Mouse (Mus musculus) liver, embryonic 11.5 days (tissue): ENCODE measurements at regions not wholly inside any gene's neighbourhood (a gene's known extent, or its start where the extent isn't known, plus 50 kb on each side); places are given as distances from the start of the nearest gene placed in this dataset. TPM values are rescaled to one million over a fixed set of nuclear protein-coding genes. Genes with fewer than 3 reads are reported as not detected.

Experiments used
- ATAC-seq: fragments of 200-750 bp; cut with Nextera tagmentation; replicated peaks from 2 replicates; pipeline ENCODE4 v1.8.0; 2017; ENCODE audit warnings: moderate number of reproducible peaks, mild to moderate bottlenecking, moderate TSS enrichment, moderate library complexity; ENCODE audit not compliant: low FRiP score
- DNase-seq: peaks from one replicate; pipeline ENCODE4 v3.0.0-alpha.2; 2017; ENCODE audit warnings: low spot score
- H3K27ac ChIP-seq: fragments of 300-500 bp; sonication (generic); 2 replicates; pipeline ENCODE4 v1.5.1; 2014; ENCODE audit warnings: mild to moderate bottlenecking, low read depth, low read length, control low read depth
- H3K27me3 ChIP-seq: fragments of 300-500 bp; sonication (generic); replicated peaks from 2 replicates; pipeline ENCODE4 v1.6.1; 2014; ENCODE audit warnings: low read length, mixed read lengths; ENCODE audit not compliant: control insufficient read depth, insufficient read depth
- H3K36me3 ChIP-seq: fragments of 300-500 bp; sonication (generic); 2 replicates; pipeline ENCODE4 v1.6.1; 2014; ENCODE audit warnings: mild to moderate bottlenecking, low read length, moderate library complexity, mixed read lengths; ENCODE audit not compliant: control insufficient read depth, insufficient read depth
- H3K4me1 ChIP-seq: fragments of 300-500 bp; sonication (generic); replicated peaks from 2 replicates; pipeline ENCODE4 v1.6.1; 2014; ENCODE audit warnings: low read length, mixed read lengths; ENCODE audit not compliant: control insufficient read depth, insufficient read depth
- H3K4me2 ChIP-seq: fragments of 300-500 bp; sonication (generic); 2 replicates; pipeline ENCODE4 v1.6.1; 2014; ENCODE audit warnings: mild to moderate bottlenecking, control low read depth, moderate library complexity
- H3K4me3 ChIP-seq: fragments of 300-500 bp; sonication (generic); 2 replicates; pipeline ENCODE4 v1.5.1; 2014; ENCODE audit warnings: low read depth, low read length, control low read depth
- H3K9ac ChIP-seq: fragments of 300-500 bp; sonication (generic); 2 replicates; pipeline ENCODE4 v1.6.1; 2014; ENCODE audit warnings: low read depth, low read length, control low read depth
- H3K9me3 ChIP-seq: fragments of 300-500 bp; sonication (generic); 2 replicates; pipeline ENCODE4 v1.6.1; 2016; ENCODE audit warnings: low read length, inconsistent platforms, mixed read lengths; ENCODE audit not compliant: control insufficient read depth
- WGBS: fragments of 180-500 bp; shearing (Covaris S2); extraction: QIAGEN DNeasy Blood & Tissue Kit; methylation state at CpG from one replicate; pipeline ENCODE4 v1.1.7; 2014; 5-methylcytosine and 5-hydroxymethylcytosine counted together
- microRNA-seq: library from miRNA; unstranded; fragments of <30 nt; microRNA quantifications from one replicate; pipeline ENCODE4, GENCODE M21; 2017; ENCODE audit warnings: borderline number of aligned reads

- H3K4me1 ChIP-seq: no peaks in the 10 kb centered on the region
- no peaks in the 10 kb centered on the region for H3K27me3 ChIP-seq
- DNase-seq (no peak), ATAC-seq (peak; percentile 40)
- 13% methylated on average over 7 of the region's 7 CpGs for WGBS
- no peak overlapping the region for H3K4me3 ChIP-seq
- no peak overlapping the region for H3K9ac ChIP-seq
- H3K36me3 ChIP-seq: no peaks in the 10 kb centered on the region
- H3K27ac ChIP-seq: no peak overlapping the region
- no peaks in the 10 kb centered on the region for H3K9me3 ChIP-seq
- H3K4me2 ChIP-seq: no peak overlapping the region
These were observed 148.4 kb downstream of the Slc15a5 start for GRCm38 (mm10) chr6:137931318-137931717.

- no peak overlapping the region for H3K4me2 ChIP-seq
- H3K4me3 ChIP-seq: no peak overlapping the region
- no peaks in the 10 kb centered on the region for H3K4me1 ChIP-seq
- no peak overlapping the region for H3K9ac ChIP-seq
- ATAC-seq (no peak), DNase-seq (no peak)
- H3K36me3 ChIP-seq: no peaks in the 10 kb centered on the region
- H3K27ac ChIP-seq: no peak overlapping the region
- 85% methylated on average over 4 of the region's 4 CpGs for WGBS
- H3K9me3 ChIP-seq: no peaks in the 10 kb centered on the region
- no peaks in the 10 kb centered on the region for H3K27me3 ChIP-seq
These were observed 156.4 kb downstream of the Slc15a5 start for GRCm38 (mm10) chr6:137923364-137923763.

GRCm38 (mm10) chr6:137918156-137918555, 161.6 kb downstream of the Slc15a5 start:
- ATAC-seq (no peak), DNase-seq (no peak)
- no peak overlapping the region for H3K4me2 ChIP-seq
- no peak overlapping the region for H3K27ac ChIP-seq
- H3K36me3 ChIP-seq: no peaks in the 10 kb centered on the region
- H3K27me3 ChIP-seq: no peaks in the 10 kb centered on the region
- 47% methylated on average over 4 of the region's 4 CpGs for WGBS
- no peak overlapping the region for H3K4me3 ChIP-seq
- H3K9ac ChIP-seq: no peak overlapping the region
- H3K4me1 ChIP-seq: no peaks in the 10 kb centered on the region
- H3K9me3 ChIP-seq: no peaks in the 10 kb centered on the region

GRCm38 (mm10) chr6:137907836-137908235, 153.5 kb downstream of the Dera start:
- H3K27me3 ChIP-seq: no peaks in the 10 kb centered on the region
- no peak overlapping the region for H3K9ac ChIP-seq
- H3K4me2 ChIP-seq: no peak overlapping the region
- no peaks in the 10 kb centered on the region for H3K36me3 ChIP-seq
- H3K27ac ChIP-seq: no peak overlapping the region
- no peak overlapping the region for H3K4me3 ChIP-seq
- ATAC-seq: no peak
- H3K4me1 ChIP-seq: no peaks in the 10 kb centered on the region
- 0 out of 2 replicates have a peak, but pooled peaks cover 3% of the 10 kb centered on the region for H3K9me3 ChIP-seq
- no peak for DNase-seq
- WGBS: 83% methylated on average over 4 of the region's 4 CpGs

Small RNA genes in the stretch of these regions (microRNA-seq; reads per million reads assigned to microRNA genes)
- gene Gm24308: not detected
